Mouse (Mus musculus): ENCODE data around the gene Cnpy1. TPM values are rescaled to one million over a fixed set of nuclear protein-coding genes. Genes with fewer than 3 reads are reported as not detected.

The Cnpy1 gene
- polyA plus RNA-seq, 1 experiment from 2014 or later, result 0.15 TPM

DNA sequence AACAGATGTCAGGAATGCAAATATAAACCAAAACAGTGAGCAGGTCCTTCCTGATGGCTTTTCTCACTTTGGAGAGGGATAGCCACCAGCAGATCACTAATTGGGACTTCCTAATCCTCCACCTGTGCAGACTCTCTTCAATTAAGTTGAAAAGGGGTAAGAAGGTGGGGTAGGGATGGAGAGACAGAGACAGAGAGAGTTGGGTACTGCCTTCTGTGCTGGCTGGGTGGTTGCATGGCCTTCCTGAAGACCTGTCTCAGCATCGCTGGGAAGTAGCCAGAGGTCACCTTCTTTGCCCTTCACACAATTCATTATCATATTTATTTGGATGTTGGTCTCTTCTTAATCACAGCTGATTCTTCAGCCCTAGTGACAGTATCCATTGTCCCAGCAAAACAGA, 26.0 kb downstream of the Cnpy1 start:
- Histone ChIP-seq H3K27me3 (ENCODE audit: insufficient read depth, low read length) (peaks cover 12% of the 10 kb centered on the region), H3K9me3 (ENCODE audit: low read length) (no peaks in the 10 kb centered on the region), H3K4me2 (replicated peaks; ENCODE audit: low read depth, low read length) (no peak overlapping the region), H3K27ac (ENCODE audit: low read length) (no peak overlapping the region), H3K36me3 (ENCODE audit: insufficient read depth, low read length) (no peaks in the 10 kb centered on the region), H3K9ac (replicated peaks; ENCODE audit: low read length) (no peak overlapping the region), H3K4me3 (ENCODE audit: low read length) (no peak overlapping the region), H3K4me1 (ENCODE audit: insufficient read depth, low read length) (no peaks in the 10 kb centered on the region)
- ATAC-seq (ENCODE audit: low FRiP score, low TSS enrichment), result no peak
- 73% methylated on average over 1 of the region's 1 CpGs for WGBS

DNA sequence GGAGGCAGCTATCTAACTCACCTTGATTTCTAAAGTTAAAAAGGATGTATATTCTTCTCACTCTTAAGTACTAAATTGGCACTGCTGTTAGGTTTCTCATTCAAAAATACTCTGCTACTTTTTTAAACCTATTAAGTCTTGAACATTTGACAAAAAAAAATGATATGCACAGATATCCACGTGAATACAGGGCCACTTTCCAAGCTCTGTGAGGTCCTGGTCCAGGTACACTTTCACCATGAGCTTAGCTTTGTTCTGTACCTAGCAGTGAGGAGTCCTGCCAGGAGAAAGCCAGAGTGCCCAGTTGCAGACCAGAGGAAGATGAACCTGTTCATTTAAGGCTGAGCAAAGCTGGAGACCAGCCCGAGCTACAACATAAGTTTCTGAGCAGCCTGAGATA, 32.2 kb downstream of the Cnpy1 start:
- Histone ChIP-seq H3K9ac (replicated peaks; ENCODE audit: low read length) (no peak overlapping the region), H3K36me3 (ENCODE audit: insufficient read depth, low read length) (no peaks in the 10 kb centered on the region), H3K27ac (ENCODE audit: low read length) (no peak overlapping the region), H3K4me1 (ENCODE audit: insufficient read depth, low read length) (peaks cover 9% of the 10 kb centered on the region), H3K4me3 (ENCODE audit: low read length) (no peak overlapping the region), H3K27me3 (ENCODE audit: insufficient read depth, low read length) (peaks cover 69% of the 10 kb centered on the region), H3K4me2 (replicated peaks; ENCODE audit: low read depth, low read length) (no peak overlapping the region), H3K9me3 (ENCODE audit: low read length) (no peaks in the 10 kb centered on the region)
- ATAC-seq (ENCODE audit: low FRiP score, low TSS enrichment), result no peak
- WGBS, result 66% methylated on average over 2 of the region's 2 CpGs

DNA sequence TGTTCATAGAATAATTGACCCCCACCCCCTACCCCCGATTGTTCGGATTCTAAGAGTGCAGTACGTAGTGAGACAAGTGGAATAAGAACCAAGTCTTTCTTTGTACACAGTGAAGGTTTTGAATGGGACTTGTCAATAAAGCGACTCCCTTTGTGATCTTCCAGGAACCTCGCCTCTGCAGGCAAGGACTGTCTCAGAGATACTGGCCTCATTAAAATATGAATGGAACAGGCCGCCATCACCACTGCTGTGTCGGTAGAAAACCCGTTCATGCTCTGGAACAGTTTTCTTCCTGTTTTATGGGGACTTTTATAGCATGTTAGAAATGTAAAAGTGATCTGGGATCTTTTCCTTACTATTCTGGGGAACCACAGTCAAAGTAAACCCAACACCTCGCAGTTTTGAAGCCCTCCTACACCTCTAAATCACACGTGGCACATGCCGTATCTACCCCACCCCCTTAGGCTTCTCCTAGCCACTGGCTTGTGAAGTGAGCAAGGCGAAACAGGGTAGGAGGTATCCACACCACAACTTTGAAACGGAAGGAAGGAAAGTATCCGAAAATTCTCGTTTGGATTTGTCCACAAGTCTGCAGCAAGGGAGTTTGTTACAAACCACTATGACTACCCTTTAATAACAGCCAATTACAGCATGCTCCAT, 33.8 kb downstream of the Cnpy1 start:
- Histone ChIP-seq H3K9ac (replicated peaks; ENCODE audit: low read length) (no peak overlapping the region), H3K9me3 (ENCODE audit: low read length) (no peaks in the 10 kb centered on the region), H3K4me2 (replicated peaks; ENCODE audit: low read depth, low read length) (no peak overlapping the region), H3K27ac (ENCODE audit: low read length) (no peak overlapping the region), H3K4me3 (ENCODE audit: low read length) (no peak overlapping the region), H3K27me3 (ENCODE audit: insufficient read depth, low read length) (peaks cover 79% of the 10 kb centered on the region), H3K4me1 (ENCODE audit: insufficient read depth, low read length) (peaks cover 9% of the 10 kb centered on the region), H3K36me3 (ENCODE audit: insufficient read depth, low read length) (no peaks in the 10 kb centered on the region)
- WGBS, result 3% methylated on average over 15 of the region's 15 CpGs
- ATAC-seq (ENCODE audit: low FRiP score, low TSS enrichment), result no peak

DNA sequence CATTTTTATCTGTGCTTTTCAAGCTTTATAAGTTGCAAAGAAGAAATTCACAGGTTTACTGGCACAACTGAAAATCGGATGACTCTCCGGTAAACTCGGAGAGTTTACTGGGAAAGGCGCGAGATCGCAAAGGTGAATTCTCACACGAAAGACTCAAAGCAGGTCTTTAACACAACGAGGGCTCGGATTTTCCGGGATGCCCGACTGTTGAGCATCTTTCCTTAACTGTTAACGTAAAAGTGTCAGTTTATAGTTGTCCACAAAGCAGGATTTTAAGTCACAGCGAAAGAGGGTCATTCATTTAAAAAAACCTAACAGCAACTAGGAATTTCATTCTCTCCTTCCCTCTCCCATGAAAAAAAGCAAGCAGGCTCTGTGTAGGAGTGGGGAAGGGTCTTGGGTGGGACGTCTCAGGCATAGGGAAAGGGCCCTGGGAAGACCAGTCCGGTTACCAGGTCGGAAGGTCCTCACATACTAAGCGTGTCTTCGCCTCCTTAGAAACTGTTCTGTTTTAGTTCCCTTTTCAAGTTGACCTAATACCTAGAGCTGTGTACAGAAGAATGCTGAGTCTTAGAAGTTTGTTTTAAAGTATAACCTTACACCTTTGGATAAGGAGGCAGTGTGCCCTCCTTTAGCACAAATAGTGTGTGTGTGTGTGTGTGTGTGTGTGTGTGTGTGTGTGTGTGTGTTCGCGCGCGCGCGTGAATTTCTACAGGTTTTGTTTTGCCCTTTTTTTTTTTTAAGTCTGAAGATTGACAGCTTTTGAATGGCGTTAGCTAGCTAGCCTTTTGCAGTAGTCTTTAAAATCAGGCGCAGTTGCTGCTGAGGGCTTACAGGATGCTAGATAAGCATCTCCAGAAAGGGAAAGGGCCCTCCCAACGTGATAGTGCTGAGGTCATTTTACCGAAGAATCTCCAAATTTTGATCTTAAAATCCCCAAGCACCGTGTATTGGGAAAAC, 34.7 kb downstream of the Cnpy1 start:
- no peak for ATAC-seq (ENCODE audit: low FRiP score, low TSS enrichment)
- 1% methylated on average over 29 of the region's 29 CpGs for WGBS

DNA sequence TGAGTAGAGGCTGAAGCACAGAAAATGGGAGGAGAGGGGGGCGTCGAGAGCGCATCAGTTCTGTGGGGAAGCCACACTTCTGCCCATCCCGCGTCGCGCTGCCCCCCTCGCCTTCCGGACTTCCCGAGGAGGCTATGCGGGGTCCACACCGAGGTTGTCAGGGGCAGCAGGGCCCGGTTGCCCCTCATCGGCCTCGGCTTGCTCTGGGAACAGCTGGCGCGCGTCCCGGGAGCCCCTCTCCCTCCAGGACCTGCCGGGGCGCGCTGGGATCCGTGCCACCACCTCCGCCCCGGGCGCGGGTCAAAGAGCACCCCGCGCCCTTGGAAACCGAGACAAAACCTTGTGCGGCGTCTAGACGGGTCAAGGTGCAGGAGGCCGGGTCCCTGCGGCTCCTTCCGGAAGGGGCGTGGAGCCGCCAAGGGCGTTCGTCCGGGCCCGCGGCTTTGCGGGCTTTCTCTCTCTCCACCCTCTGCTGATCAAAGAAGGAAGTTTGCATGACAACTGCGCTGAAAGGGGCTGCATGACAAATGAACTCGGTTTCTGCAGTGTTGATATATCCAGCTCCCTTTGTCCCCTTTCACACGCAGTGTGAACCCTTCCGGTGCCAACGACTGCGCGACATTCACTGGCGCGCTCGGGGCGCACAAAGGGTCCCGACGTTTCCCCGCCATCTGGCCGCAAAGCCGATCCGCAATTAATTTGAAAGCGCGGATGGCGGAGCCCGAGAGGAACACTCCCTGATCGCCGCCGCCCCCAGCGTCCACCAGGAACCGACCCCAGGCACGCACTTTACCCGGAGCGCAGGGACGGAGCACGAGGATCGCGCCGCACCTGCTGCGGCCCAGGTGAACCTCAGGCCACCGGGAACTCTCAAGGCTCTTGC, 35.8 kb downstream of the Cnpy1 start:
- H3K9me3 ChIP-seq (ENCODE audit: low read length), result no peaks in the 10 kb centered on the region
- 0 out of 2 replicates have a peak overlapping the region, but pooled peaks have one; percentile 10 for H3K9ac ChIP-seq (replicated peaks; ENCODE audit: low read length)
- peaks cover 90% of the 10 kb centered on the region for H3K27me3 ChIP-seq (ENCODE audit: insufficient read depth, low read length)
- peaks cover 9% of the 10 kb centered on the region for H3K4me1 ChIP-seq (ENCODE audit: insufficient read depth, low read length)
- no peaks in the 10 kb centered on the region for H3K36me3 ChIP-seq (ENCODE audit: insufficient read depth, low read length)
- H3K27ac ChIP-seq (ENCODE audit: low read length), result no peak overlapping the region
- WGBS, result under 1% methylated on average over 80 of the region's 80 CpGs
- H3K4me2 ChIP-seq (replicated peaks; ENCODE audit: low read depth, low read length), result peak overlapping the region; percentile 58
- H3K4me3 ChIP-seq (ENCODE audit: low read length), result peak overlapping the region; percentile 44
- ATAC-seq (ENCODE audit: low FRiP score, low TSS enrichment), result peak; percentile 51; the same call in 1 of the 2 replicates

More for the DNA sequence above, 34.7 kb downstream of the Cnpy1 start:
- Histone ChIP-seq H3K27me3 (ENCODE audit: insufficient read depth, low read length) (peaks cover 84% of the 10 kb centered on the region), H3K9ac (replicated peaks; ENCODE audit: low read length) (no peak overlapping the region), H3K27ac (ENCODE audit: low read length) (no peak overlapping the region), H3K9me3 (ENCODE audit: low read length) (no peaks in the 10 kb centered on the region), H3K4me1 (ENCODE audit: insufficient read depth, low read length) (peaks cover 9% of the 10 kb centered on the region), H3K4me3 (ENCODE audit: low read length) (no peak overlapping the region), H3K4me2 (replicated peaks; ENCODE audit: low read depth, low read length) (no peak overlapping the region), H3K36me3 (ENCODE audit: insufficient read depth, low read length) (no peaks in the 10 kb centered on the region)

DNA sequence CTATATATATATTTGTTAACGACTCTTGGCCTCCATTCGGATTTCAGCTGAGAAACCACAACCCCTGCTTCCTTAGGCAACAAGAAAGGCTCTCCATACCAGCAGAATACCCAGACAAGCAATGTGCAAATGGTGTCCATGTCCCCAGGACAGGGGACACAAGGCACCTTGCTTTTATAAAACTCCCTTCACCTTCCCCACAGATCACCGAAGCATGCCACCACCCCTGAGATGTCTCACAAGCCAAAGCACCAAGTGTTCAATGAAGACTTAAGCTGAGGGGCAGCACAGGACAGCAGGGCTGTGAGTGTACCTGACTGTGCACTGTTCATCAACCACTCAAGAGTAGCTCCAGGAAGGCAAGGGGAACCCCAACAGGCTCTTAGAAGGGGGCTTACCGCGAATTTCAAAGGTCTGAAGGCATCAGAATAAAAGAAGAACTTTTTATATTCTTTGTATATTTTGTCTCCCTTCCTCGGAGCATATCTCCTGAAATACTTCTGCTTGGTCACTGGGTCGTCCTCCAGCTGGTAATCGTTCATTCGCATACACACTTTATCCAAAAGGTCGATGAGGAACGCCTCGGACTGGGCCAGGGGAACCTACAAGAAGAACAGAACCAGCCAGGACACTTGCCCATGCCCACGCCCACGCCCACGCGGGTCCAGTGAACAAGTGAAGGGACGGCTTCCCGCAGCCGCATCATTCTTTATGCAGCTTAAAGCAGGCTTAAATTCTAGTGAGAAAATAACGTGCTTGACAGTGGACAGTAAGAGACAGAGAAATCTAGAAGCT, 36.7 kb downstream of the Cnpy1 start:
- Histone ChIP-seq H3K4me1 (ENCODE audit: insufficient read depth, low read length) (peaks cover 9% of the 10 kb centered on the region), H3K27ac (ENCODE audit: low read length) (no peak overlapping the region), H3K9ac (replicated peaks; ENCODE audit: low read length) (no peak overlapping the region), H3K4me2 (replicated peaks; ENCODE audit: low read depth, low read length) (0 out of 2 replicates have a peak overlapping the region, but pooled peaks have one; percentile 58), H3K27me3 (ENCODE audit: insufficient read depth, low read length) (peaks cover 90% of the 10 kb centered on the region), H3K9me3 (ENCODE audit: low read length) (no peaks in the 10 kb centered on the region), H3K36me3 (ENCODE audit: insufficient read depth, low read length) (no peaks in the 10 kb centered on the region), H3K4me3 (ENCODE audit: low read length) (peak overlapping the region; percentile 44; the same call in 1 of the 2 replicates)
- WGBS, result 12% methylated on average over 20 of the region's 20 CpGs
- ATAC-seq (ENCODE audit: low FRiP score, low TSS enrichment), result no peak

DNA sequence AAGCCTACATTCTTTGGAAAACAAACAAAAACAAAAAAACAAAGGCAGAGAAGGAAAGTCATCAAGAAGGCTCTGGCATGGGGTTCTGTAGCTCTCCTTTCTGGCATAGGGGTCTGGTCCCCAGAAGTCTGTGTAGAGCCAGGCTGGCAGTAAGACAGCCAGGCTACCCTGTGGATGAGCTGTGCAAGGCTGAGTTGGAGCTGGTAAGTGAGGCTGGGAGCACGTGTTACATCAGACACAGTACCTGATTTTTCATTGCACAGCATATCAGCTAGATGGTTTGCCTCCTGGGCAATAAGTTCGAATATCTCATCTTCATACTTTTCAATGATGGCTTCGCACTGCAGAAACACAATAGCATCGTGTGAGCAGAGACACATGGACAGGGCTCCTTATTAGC, 38.6 kb downstream of the Cnpy1 start:
- WGBS, result 68% methylated on average over 4 of the region's 4 CpGs
- H3K4me3 ChIP-seq (ENCODE audit: low read length), result no peak overlapping the region
- H3K9ac ChIP-seq (replicated peaks; ENCODE audit: low read length), result no peak overlapping the region
- no peaks in the 10 kb centered on the region for H3K9me3 ChIP-seq (ENCODE audit: low read length)
- no peaks in the 10 kb centered on the region for H3K36me3 ChIP-seq (ENCODE audit: insufficient read depth, low read length)
- ATAC-seq (ENCODE audit: low FRiP score, low TSS enrichment), result no peak
- no peak overlapping the region for H3K4me2 ChIP-seq (replicated peaks; ENCODE audit: low read depth, low read length)
- no peak overlapping the region for H3K27ac ChIP-seq (ENCODE audit: low read length)
- H3K27me3 ChIP-seq (ENCODE audit: insufficient read depth, low read length), result peaks cover 90% of the 10 kb centered on the region
- H3K4me1 ChIP-seq (ENCODE audit: insufficient read depth, low read length), result peaks cover 9% of the 10 kb centered on the region

DNA sequence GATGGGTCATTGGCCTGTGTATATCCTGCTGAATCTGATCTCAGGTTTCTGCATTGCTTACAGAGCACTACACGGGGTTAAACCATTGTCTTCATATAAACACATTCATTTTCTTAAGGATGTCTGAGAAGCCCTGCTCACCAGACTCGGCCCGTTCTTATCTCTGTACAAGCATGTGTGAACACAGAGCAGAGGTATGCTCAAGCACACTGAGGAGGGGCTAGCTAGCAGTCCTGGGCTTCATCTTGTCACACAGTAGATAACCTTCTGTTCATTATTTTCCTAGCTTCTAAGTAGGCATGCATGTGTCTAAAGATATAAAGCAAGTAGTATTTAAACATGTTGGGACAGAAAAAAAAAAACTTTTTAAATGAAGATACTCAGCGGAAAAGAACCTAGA, 39.2 kb downstream of the Cnpy1 start:
- Histone ChIP-seq H3K9me3 (ENCODE audit: low read length) (no peaks in the 10 kb centered on the region), H3K4me1 (ENCODE audit: insufficient read depth, low read length) (peaks cover 9% of the 10 kb centered on the region), H3K4me3 (ENCODE audit: low read length) (no peak overlapping the region), H3K36me3 (ENCODE audit: insufficient read depth, low read length) (no peaks in the 10 kb centered on the region), H3K4me2 (replicated peaks; ENCODE audit: low read depth, low read length) (no peak overlapping the region), H3K27me3 (ENCODE audit: insufficient read depth, low read length) (peaks cover 89% of the 10 kb centered on the region), H3K9ac (replicated peaks; ENCODE audit: low read length) (no peak overlapping the region), H3K27ac (ENCODE audit: low read length) (no peak overlapping the region)
- WGBS, result 56% methylated on average over 4 of the region's 4 CpGs
- ATAC-seq (ENCODE audit: low FRiP score, low TSS enrichment), result no peak

DNA sequence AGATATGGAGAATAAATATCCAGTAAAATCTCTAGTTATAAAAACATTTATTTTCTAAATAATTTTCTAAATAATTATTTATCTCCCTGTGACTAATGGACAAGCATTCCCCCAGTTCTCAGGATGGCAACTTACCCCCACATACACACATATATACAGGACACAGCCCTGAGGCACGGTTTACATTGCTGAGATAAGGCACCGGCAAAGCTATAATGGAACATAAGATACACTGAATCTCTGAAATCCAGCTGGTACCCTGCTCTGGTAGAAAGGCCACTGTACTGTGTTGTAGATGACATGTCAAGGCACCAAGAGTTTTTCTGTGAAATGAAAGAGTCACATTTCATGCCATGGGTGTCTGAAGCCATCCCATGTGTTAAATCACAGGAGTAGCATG, 40.9 kb downstream of the Cnpy1 start:
- ATAC-seq (ENCODE audit: low FRiP score, low TSS enrichment), result no peak
- Histone ChIP-seq H3K9me3 (ENCODE audit: low read length) (no peaks in the 10 kb centered on the region), H3K27ac (ENCODE audit: low read length) (no peak overlapping the region), H3K27me3 (ENCODE audit: insufficient read depth, low read length) (peaks cover 83% of the 10 kb centered on the region), H3K4me3 (ENCODE audit: low read length) (no peak overlapping the region), H3K4me2 (replicated peaks; ENCODE audit: low read depth, low read length) (no peak overlapping the region), H3K9ac (replicated peaks; ENCODE audit: low read length) (no peak overlapping the region), H3K36me3 (ENCODE audit: insufficient read depth, low read length) (no peaks in the 10 kb centered on the region), H3K4me1 (ENCODE audit: insufficient read depth, low read length) (peaks cover 3% of the 10 kb centered on the region; the same call in 1 of the 2 replicates)
- 70% methylated on average over 2 of the region's 2 CpGs for WGBS

All from kidney, embryonic 16.5 days (tissue).